Mouse (Mus musculus): ENCODE measurements at regions not wholly inside any gene's neighbourhood (a gene's known extent, or its start where the extent isn't known, plus 50 kb on each side); places are given as distances from the start of the nearest gene placed in this dataset.

GRCm38 (mm10) chr10:119054191-119055175 is 184.5 kb upstream of the Dyrk2 start:
- H3K36me3 ChIP-seq (replicated peaks; ENCODE audit: control insufficient read depth, insufficient read depth, low read depth): no peaks in the 10 kb centered on the region
- 71% methylated on average over 22 of the region's 22 CpGs for WGBS (ENCODE audit: insufficient replicate concordance)
- H3K9ac ChIP-seq (replicated peaks): no peak overlapping the region
- no peak overlapping the region for H3K4me2 ChIP-seq (ENCODE audit: low read depth)
- H3K4me1 ChIP-seq (replicated peaks; ENCODE audit: control insufficient read depth in 2 of 2, insufficient read depth in 2 of 2, low read length in 1 of 2): peaks cover 0 to 2% of the 10 kb centered on the region in 2 experiments; a peak in 1 of 4 replicates
- no peak for DNase-seq (ENCODE audit: low read depth in 3 of 3, low spot score in 3 of 3)
- no peak overlapping the region for H3K27ac ChIP-seq
- H3K9me3 ChIP-seq (ENCODE audit: control insufficient read depth, low read length): no peaks in the 10 kb centered on the region
- H3K4me3 ChIP-seq (ENCODE audit: insufficient read depth in 1 of 2, low read depth in 2 of 2, low read length in 2 of 2): no peak overlapping the region
- H3K27me3 ChIP-seq (ENCODE audit: control insufficient read depth, insufficient read depth, low read length): no peaks in the 10 kb centered on the region
- TF ChIP-seq CTCF (IDR thresholded peaks at IDR 0.05; ENCODE audit: low read depth) (no peak), EP300 (IDR thresholded peaks at IDR 0.05; ENCODE audit: low read depth) (no peak)
- ATAC-seq (ENCODE audit: insufficient read depth): no peak

DNA sequence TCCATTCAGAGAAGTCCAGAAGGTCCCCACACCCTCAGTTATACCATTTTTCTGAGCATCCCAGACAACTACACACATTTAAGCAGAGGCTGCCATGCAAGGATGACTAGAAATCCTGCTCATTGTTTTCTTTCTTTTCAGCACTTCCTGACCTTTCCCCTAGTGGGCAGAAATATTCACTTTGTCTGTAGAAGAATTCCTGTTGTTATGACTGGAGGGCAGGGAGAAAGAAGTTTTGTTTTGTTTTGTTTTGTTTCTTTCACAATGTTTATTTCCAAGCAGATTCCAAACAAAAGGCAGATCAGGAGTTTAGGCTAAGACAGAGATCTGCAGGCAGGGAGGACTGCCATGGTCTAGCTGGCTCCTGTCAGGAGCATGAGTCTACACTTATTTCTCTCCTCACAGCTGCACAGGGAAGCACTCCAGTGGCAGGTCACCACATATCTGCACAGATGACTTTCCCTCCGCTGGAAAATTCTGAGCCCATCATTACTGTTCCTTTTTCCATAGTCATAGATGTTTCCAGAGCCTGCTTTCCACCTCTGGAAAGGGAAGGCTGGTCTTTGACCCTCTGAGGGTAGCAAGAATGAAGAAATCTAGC is 182.5 kb upstream of the Dyrk2 start:
- Histone ChIP-seq H3K9me3 (ENCODE audit: control insufficient read depth, low read length) (no peaks in the 10 kb centered on the region), H3K9ac (replicated peaks) (no peak overlapping the region), H3K4me3 (ENCODE audit: insufficient read depth in 1 of 2, low read depth in 2 of 2, low read length in 2 of 2) (no peak overlapping the region), H3K4me1 (replicated peaks; ENCODE audit: control insufficient read depth in 2 of 2, insufficient read depth in 2 of 2, low read length in 1 of 2) (no peaks in the 10 kb centered on the region), H3K4me2 (ENCODE audit: low read depth) (no peak overlapping the region), H3K27me3 (ENCODE audit: control insufficient read depth, insufficient read depth, low read length) (no peaks in the 10 kb centered on the region), H3K27ac (no peak overlapping the region), H3K36me3 (replicated peaks; ENCODE audit: control insufficient read depth, insufficient read depth, low read depth) (no peaks in the 10 kb centered on the region)
- no peak for DNase-seq (ENCODE audit: low read depth in 3 of 3, low spot score in 3 of 3)
- WGBS (ENCODE audit: insufficient replicate concordance): 55% methylated on average over 1 of the region's 1 CpGs
- no peak for TF ChIP-seq EP300 (IDR thresholded peaks at IDR 0.05; ENCODE audit: low read depth)
- TF ChIP-seq CTCF (IDR thresholded peaks at IDR 0.05; ENCODE audit: low read depth): no peak
- ATAC-seq (ENCODE audit: insufficient read depth): no peak

DNA sequence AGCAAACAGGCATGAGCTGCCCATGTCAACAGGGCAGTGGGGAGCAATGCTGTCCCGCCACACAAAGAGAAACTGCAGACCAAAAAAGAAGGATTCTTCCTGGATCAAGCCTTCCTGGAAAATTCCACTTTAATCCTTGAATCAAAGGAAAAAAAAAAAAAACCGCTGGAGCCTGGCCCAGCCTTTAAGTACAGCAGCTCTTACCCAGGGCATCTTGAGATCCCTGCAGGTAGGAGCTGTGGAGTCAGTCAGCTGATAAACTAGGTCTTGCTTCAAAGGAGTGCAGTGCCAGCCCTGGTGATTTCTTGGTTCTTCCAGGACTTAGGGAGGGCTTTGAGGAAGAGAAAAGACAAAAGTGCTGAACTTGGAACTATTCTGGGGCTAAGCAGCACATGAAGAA is 181.6 kb upstream of the Dyrk2 start:
- H3K4me3 ChIP-seq (ENCODE audit: insufficient read depth in 1 of 2, low read depth in 2 of 2, low read length in 2 of 2): no peak overlapping the region
- H3K27ac ChIP-seq: no peak overlapping the region
- no peak for DNase-seq (ENCODE audit: low read depth in 3 of 3, low spot score in 3 of 3)
- no peaks in the 10 kb centered on the region for H3K9me3 ChIP-seq (ENCODE audit: control insufficient read depth, low read length)
- ATAC-seq (ENCODE audit: insufficient read depth): no peak
- no peak overlapping the region for H3K4me2 ChIP-seq (ENCODE audit: low read depth)
- H3K36me3 ChIP-seq (replicated peaks; ENCODE audit: control insufficient read depth, insufficient read depth, low read depth): no peaks in the 10 kb centered on the region
- no peaks in the 10 kb centered on the region for H3K4me1 ChIP-seq (replicated peaks; ENCODE audit: control insufficient read depth in 2 of 2, insufficient read depth in 2 of 2, low read length in 1 of 2)
- no peak for TF ChIP-seq CTCF (IDR thresholded peaks at IDR 0.05; ENCODE audit: low read depth)
- TF ChIP-seq EP300 (IDR thresholded peaks at IDR 0.05; ENCODE audit: low read depth): no peak
- H3K27me3 ChIP-seq (ENCODE audit: control insufficient read depth, insufficient read depth, low read length): no peaks in the 10 kb centered on the region
- no peak overlapping the region for H3K9ac ChIP-seq (replicated peaks)
- WGBS (ENCODE audit: insufficient replicate concordance): 45% methylated on average over 2 of the region's 2 CpGs

GRCm38 (mm10) chr10:119050017-119050685 is 180.1 kb upstream of the Dyrk2 start:
- no peaks in the 10 kb centered on the region for H3K36me3 ChIP-seq (replicated peaks; ENCODE audit: control insufficient read depth, insufficient read depth, low read depth)
- no peaks in the 10 kb centered on the region for H3K27me3 ChIP-seq (ENCODE audit: control insufficient read depth, insufficient read depth, low read length)
- TF ChIP-seq EP300 (IDR thresholded peaks at IDR 0.05; ENCODE audit: low read depth): no peak
- peak; percentile 62 for TF ChIP-seq CTCF (IDR thresholded peaks at IDR 0.05; ENCODE audit: low read depth)
- DNase-seq (ENCODE audit: low read depth in 3 of 3, low spot score in 3 of 3): peak in 1 of 3 experiments; percentile 10
- 26% methylated on average over 18 of the region's 18 CpGs for WGBS (ENCODE audit: insufficient replicate concordance)
- no peak overlapping the region for H3K27ac ChIP-seq
- no peaks in the 10 kb centered on the region for H3K4me1 ChIP-seq (replicated peaks; ENCODE audit: control insufficient read depth in 2 of 2, insufficient read depth in 2 of 2, low read length in 1 of 2)
- no peak overlapping the region for H3K9ac ChIP-seq (replicated peaks)
- ATAC-seq (ENCODE audit: insufficient read depth): no peak
- no peaks in the 10 kb centered on the region for H3K9me3 ChIP-seq (ENCODE audit: control insufficient read depth, low read length)
- H3K4me3 ChIP-seq (ENCODE audit: insufficient read depth in 1 of 2, low read depth in 2 of 2, low read length in 2 of 2): no peak overlapping the region
- H3K4me2 ChIP-seq (ENCODE audit: low read depth): no peak overlapping the region
